Mouse (Mus musculus) stomach, embryonic 16.5 days (tissue): ENCODE measurements around the gene Atp2a3. TPM values are rescaled to one million over a fixed set of nuclear protein-coding genes. Genes with fewer than 3 reads are reported as not detected.
A peak's percentile ranks its signal among the peaks of the same experiment; 100 is the strongest.

Experiments
- ATAC-seq: fragments of 200-750 bp; cut with Nextera tagmentation; 2 replicates; pipeline ENCODE4 v1.8.0; 2017; ENCODE audit warnings: moderate number of reproducible peaks, moderate TSS enrichment; ENCODE audit not compliant: insufficient read depth, low FRiP score
- H3K27ac ChIP-seq: fragments of 300-500 bp; sonication (generic); 2 replicates; pipeline ENCODE4 v1.5.1; 2014; ENCODE audit warnings: low read length
- H3K27me3 ChIP-seq: fragments of 300-500 bp; sonication (generic); 2 replicates; pipeline ENCODE4 v1.6.1; 2014; ENCODE audit warnings: low read length, control low read depth, mixed read lengths; ENCODE audit not compliant: control insufficient read depth, insufficient read depth
- H3K36me3 ChIP-seq: fragments of 300-500 bp; sonication (generic); 2 replicates; pipeline ENCODE4 v1.6.1; 2014; ENCODE audit warnings: low read length; ENCODE audit not compliant: control insufficient read depth, insufficient read depth
- H3K4me1 ChIP-seq: fragments of 300-500 bp; sonication (generic); 2 replicates; pipeline ENCODE4 v1.6.1; 2014; ENCODE audit warnings: low read length, control low read depth, mixed read lengths; ENCODE audit not compliant: control insufficient read depth, insufficient read depth
- H3K4me2 ChIP-seq: fragments of 300-500 bp; sonication (generic); 2 replicates; pipeline ENCODE4 v1.6.1; 2014; ENCODE audit warnings: low read depth, low read length, mixed read lengths
- H3K4me3 ChIP-seq: fragments of 300-500 bp; sonication (generic); replicated peaks from 2 replicates; pipeline ENCODE4 v1.5.1; 2014; ENCODE audit warnings: mild to moderate bottlenecking, low read length
- H3K9ac ChIP-seq: fragments of 300-500 bp; sonication (generic); 2 replicates; pipeline ENCODE4 v1.6.1; 2014; ENCODE audit warnings: low read length
- H3K9me3 ChIP-seq: fragments of 300-500 bp; sonication (generic); replicated peaks from 2 replicates; pipeline ENCODE4 v1.6.1; 2016; ENCODE audit warnings: low read length, control low read depth; ENCODE audit not compliant: control insufficient read depth
- WGBS: fragments of 180-500 bp; shearing (Covaris S2); extraction: QIAGEN DNeasy Blood & Tissue Kit; methylation state at CpG from one replicate; pipeline ENCODE4 v1.1.7; 2014; 5-methylcytosine and 5-hydroxymethylcytosine counted together
- polyA plus RNA-seq: library from polyadenylated mRNA; unstranded; fragments of >200 nt; fragmentation: Nextera tagmentation; extraction: Ambion mirVana; gene quantifications from 2 replicates; pipeline ENCODE4 v1.2.1, GENCODE M21; 2015

The Atp2a3 gene
- polyA plus RNA-seq, 1 experiment from 2014 or later = 23.9 TPM

- no peaks in the 10 kb centered on the region for H3K36me3 ChIP-seq
- no peak overlapping the region for H3K4me2 ChIP-seq
- no peak overlapping the region for H3K27ac ChIP-seq
- 84% methylated on average over 9 of the region's 9 CpGs for WGBS
- H3K27me3 ChIP-seq = no peaks in the 10 kb centered on the region
- no peaks in the 10 kb centered on the region for H3K9me3 ChIP-seq
- peaks cover 25% of the 10 kb centered on the region for H3K4me1 ChIP-seq
- no peak overlapping the region for H3K9ac ChIP-seq
- ATAC-seq = no peak
- no peak overlapping the region for H3K4me3 ChIP-seq
These were observed 29.7 kb downstream of the Atp2a3 start for GRCm38 (mm10) chr11:72990688-72991087.

GRCm38 (mm10) chr11:72991961-72992360 is 31.0 kb downstream of the Atp2a3 start:
- ATAC-seq = peak; percentile 85
- WGBS = 27% methylated on average over 9 of the region's 9 CpGs
- Histone ChIP-seq H3K36me3 (no peaks in the 10 kb centered on the region), H3K4me1 (peaks cover 20% of the 10 kb centered on the region), H3K27ac (peak overlapping the region; percentile 75), H3K9me3 (no peaks in the 10 kb centered on the region), H3K27me3 (no peaks in the 10 kb centered on the region), H3K4me3 (no peak overlapping the region), H3K9ac (no peak overlapping the region), H3K4me2 (no peak overlapping the region)

DNA sequence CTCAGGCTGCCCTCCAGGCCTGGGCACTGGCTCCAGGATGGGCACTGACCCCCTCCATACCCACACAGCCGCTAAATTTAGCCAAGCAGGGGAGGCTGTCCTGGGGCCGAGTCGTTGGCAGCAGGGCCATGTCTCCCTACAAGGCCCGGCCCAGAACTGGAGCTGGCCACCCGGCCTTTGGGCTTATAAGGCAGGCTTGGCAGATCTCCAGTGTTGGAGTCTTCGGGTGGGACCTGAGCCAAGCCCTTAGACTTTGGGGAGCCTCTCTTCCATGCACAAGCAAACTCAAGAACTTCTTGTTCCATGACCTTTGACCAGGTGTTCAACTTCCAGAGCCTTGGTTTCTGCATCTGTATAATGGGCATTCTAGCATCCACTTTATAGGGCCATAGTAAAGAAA is 35.4 kb downstream of the Atp2a3 start:
- H3K9ac ChIP-seq = no peak overlapping the region
- H3K4me3 ChIP-seq = no peak overlapping the region
- H3K9me3 ChIP-seq = no peaks in the 10 kb centered on the region
- H3K4me2 ChIP-seq = no peak overlapping the region
- 78% methylated on average over 6 of the region's 6 CpGs for WGBS
- H3K4me1 ChIP-seq = peaks cover 17% of the 10 kb centered on the region
- no peaks in the 10 kb centered on the region for H3K36me3 ChIP-seq
- ATAC-seq = no peak
- H3K27me3 ChIP-seq = no peaks in the 10 kb centered on the region
- H3K27ac ChIP-seq = no peak overlapping the region

DNA sequence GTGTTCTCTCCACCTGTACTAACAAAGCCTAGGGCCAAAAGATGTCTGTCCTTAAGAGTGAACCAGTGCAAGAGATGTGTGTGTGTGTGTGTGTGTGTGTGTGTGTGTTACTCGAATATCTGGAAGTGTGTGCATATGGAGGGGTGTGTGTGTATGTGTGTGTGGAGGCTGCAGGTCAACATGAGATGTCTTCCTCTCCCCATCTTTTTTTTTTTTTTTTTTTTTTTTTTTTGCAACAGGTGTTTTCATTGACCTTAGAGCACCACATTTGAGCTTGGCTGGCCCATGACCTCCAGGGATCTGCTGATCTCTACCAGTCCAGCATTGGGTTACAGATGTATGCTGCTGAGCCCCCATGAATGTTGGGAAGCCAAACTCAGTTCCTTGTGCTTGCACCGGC is 35.8 kb downstream of the Atp2a3 start:
- ATAC-seq = no peak
- WGBS = 86% methylated on average over 2 of the region's 2 CpGs
- H3K4me3 ChIP-seq = no peak overlapping the region
- H3K36me3 ChIP-seq = no peaks in the 10 kb centered on the region
- no peak overlapping the region for H3K27ac ChIP-seq
- no peaks in the 10 kb centered on the region for H3K27me3 ChIP-seq
- H3K4me2 ChIP-seq = no peak overlapping the region
- peaks cover 14% of the 10 kb centered on the region for H3K4me1 ChIP-seq
- no peaks in the 10 kb centered on the region for H3K9me3 ChIP-seq
- H3K9ac ChIP-seq = no peak overlapping the region

- WGBS = 57% methylated on average over 13 of the region's 13 CpGs
- H3K27me3 ChIP-seq = no peaks in the 10 kb centered on the region
- ATAC-seq = no peak
- H3K36me3 ChIP-seq = no peaks in the 10 kb centered on the region
- no peak overlapping the region for H3K27ac ChIP-seq
- H3K4me3 ChIP-seq = no peak overlapping the region
- H3K4me1 ChIP-seq = peaks cover 7% of the 10 kb centered on the region
- H3K4me2 ChIP-seq = no peak overlapping the region
- H3K9me3 ChIP-seq = no peaks in the 10 kb centered on the region
- no peak overlapping the region for H3K9ac ChIP-seq
These were observed 36.8 kb downstream of the Atp2a3 start for GRCm38 (mm10) chr11:72997529-72998326.

- 40% methylated on average over 8 of the region's 8 CpGs for WGBS
- Histone ChIP-seq H3K27ac (no peak within 1 kb of the TSS), H3K9ac (no peak within 1 kb of the TSS), H3K4me2 (no peak within 1 kb of the TSS), H3K4me1 (peaks cover 7% of the 10 kb centered on the region), H3K27me3 (no peaks in the 10 kb centered on the region), H3K9me3 (no peaks in the 10 kb centered on the region), H3K36me3 (no peaks in the 10 kb centered on the region), H3K4me3 (no peak within 1 kb of the TSS)
- no peak for ATAC-seq
These were observed 37.8 kb downstream of the Atp2a3 start, which contains the start of gene P2rx1 for GRCm38 (mm10) chr11:72998771-72999170. TSS of gene P2rx1 (plus strand) at chr11:72999103.

DNA sequence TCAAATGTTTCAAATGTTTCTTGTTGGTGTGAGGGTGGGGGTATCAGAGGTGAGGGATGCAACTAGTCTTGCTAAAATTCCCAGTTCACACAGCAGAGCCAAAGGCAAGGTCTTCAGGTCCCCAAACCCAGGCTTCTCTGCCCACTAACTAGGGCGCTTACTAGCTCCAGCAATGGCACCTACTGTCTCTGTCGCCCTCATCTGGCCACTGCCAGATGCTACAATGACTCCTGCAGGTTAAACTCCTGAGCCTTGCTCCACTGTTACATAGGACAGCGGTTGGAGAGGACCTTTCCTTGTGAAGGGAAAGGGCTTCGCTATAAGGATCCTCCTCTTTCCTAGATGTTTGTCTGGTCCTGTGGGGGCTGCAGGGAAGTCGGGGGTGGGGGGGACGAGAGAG is 40.1 kb downstream of the Atp2a3 start:
- no peaks in the 10 kb centered on the region for H3K27me3 ChIP-seq
- ATAC-seq = peak; percentile 41; the same call in 1 of the 2 replicates
- no peak overlapping the region for H3K27ac ChIP-seq
- no peak overlapping the region for H3K4me2 ChIP-seq
- no peak overlapping the region for H3K4me3 ChIP-seq
- no peaks in the 10 kb centered on the region; the same call in 1 of the 2 replicates for H3K9me3 ChIP-seq
- no peaks in the 10 kb centered on the region for H3K36me3 ChIP-seq
- H3K4me1 ChIP-seq = peaks cover 7% of the 10 kb centered on the region
- 11% methylated on average over 6 of the region's 6 CpGs for whole genome bisulfite sequencing
- no peak overlapping the region for H3K9ac ChIP-seq

GRCm38 (mm10) chr11:73006377-73006776 is 45.4 kb downstream of the Atp2a3 start:
- peak; percentile 72; the same call in 1 of the 2 replicates for ATAC-seq
- Histone ChIP-seq H3K27ac (no peak overlapping the region), H3K4me3 (no peak overlapping the region), H3K27me3 (no peaks in the 10 kb centered on the region; the same call in 1 of the 2 replicates), H3K4me2 (no peak overlapping the region), H3K9ac (peak overlapping the region; percentile 18; the same call in 1 of the 2 replicates), H3K4me1 (0 out of 2 replicates have a peak, but pooled peaks cover 4% of the 10 kb centered on the region), H3K9me3 (no peaks in the 10 kb centered on the region; the same call in 1 of the 2 replicates), H3K36me3 (no peaks in the 10 kb centered on the region)
- 2% methylated on average over 2 of the region's 2 CpGs for WGBS

- Histone ChIP-seq H3K4me3 (no peak overlapping the region), H3K9ac (no peak overlapping the region), H3K9me3 (no peaks in the 10 kb centered on the region; the same call in 1 of the 2 replicates), H3K27me3 (no peaks in the 10 kb centered on the region; the same call in 1 of the 2 replicates), H3K27ac (no peak overlapping the region), H3K4me2 (no peak overlapping the region), H3K4me1 (0 out of 2 replicates have a peak, but pooled peaks cover 4% of the 10 kb centered on the region), H3K36me3 (no peaks in the 10 kb centered on the region)
- ATAC-seq = no peak
- WGBS = 69% methylated on average over 3 of the region's 3 CpGs
These were observed 46.1 kb downstream of the Atp2a3 start for GRCm38 (mm10) chr11:73007113-73007512.
